Mouse (Mus musculus) splenic B cell, adult 2 months (primary cell): ENCODE results near the gene Erg.

ENCODE experiments used
- DNase-seq: peaks from one replicate; pipeline ENCODE4 v3.0.0-alpha.2; 2011; ENCODE audit warnings: low read depth, low spot score
- H3K27me3 ChIP-seq: 2 replicates; pipeline ENCODE4 v1.6.1; 2012; ENCODE audit warnings: mild to moderate bottlenecking, low read length, moderate library complexity, mixed read lengths; ENCODE audit not compliant: control insufficient read depth, poor library complexity, insufficient read depth, severe bottlenecking
- H3K36me3 ChIP-seq: 2 replicates; pipeline ENCODE4 v1.6.1; 2012; ENCODE audit warnings: mild to moderate bottlenecking, low read length, moderate library complexity, mixed read lengths; ENCODE audit not compliant: control insufficient read depth, poor library complexity, insufficient read depth, severe bottlenecking

The Erg gene

DNA sequence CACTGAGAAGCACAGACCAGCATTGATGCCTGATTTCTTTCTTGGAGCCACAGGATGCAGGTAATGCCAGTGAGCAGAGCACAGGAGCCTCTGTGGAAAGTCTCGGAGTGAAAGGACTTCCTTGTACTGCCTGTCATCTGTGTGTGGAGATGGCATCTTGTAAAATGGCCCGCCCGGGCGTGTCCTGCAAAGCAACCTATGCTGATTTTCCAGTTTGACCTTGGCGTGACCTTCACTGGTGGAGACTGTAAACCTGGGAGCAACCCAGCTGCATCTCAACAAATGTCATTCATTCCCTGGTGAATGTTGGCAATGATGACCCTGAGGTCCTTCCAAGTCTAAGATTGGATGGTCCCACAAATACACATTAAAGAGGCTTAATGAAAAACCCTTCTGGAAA, 35.9 kb downstream of the Erg start:
- no peaks in the 10 kb centered on the region for H3K27me3 ChIP-seq
- H3K36me3 ChIP-seq, result no peaks in the 10 kb centered on the region
- no peak for DNase-seq

DNA sequence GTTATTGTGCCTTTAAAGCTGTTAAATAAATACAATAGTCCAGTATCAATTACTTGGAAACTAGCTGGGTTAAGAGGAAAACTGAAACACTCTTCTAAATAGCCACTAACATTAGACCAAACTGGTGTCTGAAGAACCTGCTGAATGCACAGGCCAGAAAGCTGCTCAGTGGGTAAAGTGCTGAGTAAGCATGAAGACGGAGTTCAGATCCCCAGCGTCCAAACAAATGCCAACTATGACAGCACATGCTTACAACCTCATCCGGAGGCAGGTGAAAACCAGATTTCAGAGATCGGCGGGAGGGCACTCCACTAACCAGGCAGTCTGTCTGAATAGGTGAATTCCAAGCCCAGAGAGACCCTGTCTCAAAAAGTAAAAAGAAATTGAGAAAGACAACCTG, 41.6 kb downstream of the Erg start:
- no peaks in the 10 kb centered on the region for H3K36me3 ChIP-seq
- H3K27me3 ChIP-seq, result no peaks in the 10 kb centered on the region
- no peak for DNase-seq

DNA sequence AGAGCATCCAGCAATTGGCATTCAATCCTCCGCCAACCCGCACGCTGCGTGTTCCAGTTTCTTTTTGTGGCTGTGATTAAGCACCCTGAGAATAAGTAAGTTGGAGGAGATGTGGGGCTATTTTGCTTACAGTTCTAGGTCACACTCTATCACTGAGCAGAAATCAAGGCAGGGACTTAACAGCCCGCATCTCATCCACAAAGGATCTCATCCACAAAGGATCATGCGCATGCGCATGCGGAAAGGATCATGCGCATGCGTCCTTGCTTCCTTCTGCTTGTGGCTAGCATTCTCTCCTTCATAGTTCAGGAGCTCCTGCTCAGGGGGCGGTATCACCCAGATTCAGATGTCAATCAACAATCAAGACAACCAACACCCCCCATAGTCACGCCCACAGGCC, 42.9 kb downstream of the Erg start:
- DNase-seq, result no peak
- Histone ChIP-seq H3K27me3 (no peaks in the 10 kb centered on the region), H3K36me3 (no peaks in the 10 kb centered on the region)

DNA sequence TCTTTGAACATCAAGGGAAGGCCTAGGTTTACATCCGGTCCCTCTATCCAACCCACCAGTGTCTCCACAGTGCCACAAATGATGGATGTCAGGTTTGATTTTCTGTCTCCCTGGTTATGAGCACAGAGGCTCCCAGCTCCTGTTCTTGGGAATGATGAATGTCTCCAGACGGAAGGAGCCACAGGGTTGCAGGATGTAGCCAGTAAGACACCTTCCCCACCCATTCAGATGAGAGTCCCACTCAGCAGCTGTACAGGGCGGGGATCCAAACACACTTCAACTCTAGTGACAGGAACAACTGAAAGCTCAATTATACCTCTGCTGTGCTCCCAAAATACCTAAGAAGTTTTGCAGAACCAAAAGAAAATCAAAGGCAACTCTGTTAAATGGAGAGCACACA, 51.2 kb downstream of the Erg start:
- no peaks in the 10 kb centered on the region for H3K36me3 ChIP-seq
- DNase-seq, result no peak

DNA sequence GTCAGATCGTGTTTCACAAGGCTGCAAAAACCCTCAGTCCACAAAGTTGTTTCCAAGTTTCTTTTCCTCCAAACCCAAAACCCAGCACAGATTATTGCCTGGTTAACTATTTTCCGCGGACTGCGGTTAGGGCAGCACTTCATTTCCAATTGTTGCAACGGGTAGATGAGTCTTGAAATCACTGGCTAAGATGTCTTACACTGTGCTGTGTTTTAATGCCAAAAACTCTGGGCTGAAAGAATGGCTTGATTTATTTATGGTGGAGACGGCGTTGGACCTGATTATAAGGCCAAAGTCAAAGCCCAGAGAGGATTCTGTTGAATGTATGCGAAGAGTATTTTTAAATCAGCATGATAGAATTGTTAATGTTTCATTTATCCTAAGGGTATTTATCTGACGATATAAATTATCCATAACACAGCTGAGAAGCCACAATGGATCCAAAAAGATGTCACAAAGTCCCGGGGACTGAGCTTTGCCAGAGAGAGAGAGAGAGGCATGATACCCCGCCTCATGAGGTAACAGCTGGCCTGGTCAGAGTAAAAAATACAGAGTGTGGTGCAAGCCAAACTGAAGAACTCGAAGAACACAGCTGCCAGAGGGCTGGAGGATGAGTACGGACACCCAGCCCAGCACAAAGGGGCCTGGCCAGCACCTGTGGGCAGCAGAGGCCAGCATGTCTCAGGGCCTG, 53.9 kb downstream of the Erg start:
- H3K27me3 ChIP-seq, result no peaks in the 10 kb centered on the region
- no peaks in the 10 kb centered on the region for H3K36me3 ChIP-seq
- no peak for DNase-seq

More for the DNA sequence above, 51.2 kb downstream of the Erg start:
- no peaks in the 10 kb centered on the region for H3K27me3 ChIP-seq

DNA sequence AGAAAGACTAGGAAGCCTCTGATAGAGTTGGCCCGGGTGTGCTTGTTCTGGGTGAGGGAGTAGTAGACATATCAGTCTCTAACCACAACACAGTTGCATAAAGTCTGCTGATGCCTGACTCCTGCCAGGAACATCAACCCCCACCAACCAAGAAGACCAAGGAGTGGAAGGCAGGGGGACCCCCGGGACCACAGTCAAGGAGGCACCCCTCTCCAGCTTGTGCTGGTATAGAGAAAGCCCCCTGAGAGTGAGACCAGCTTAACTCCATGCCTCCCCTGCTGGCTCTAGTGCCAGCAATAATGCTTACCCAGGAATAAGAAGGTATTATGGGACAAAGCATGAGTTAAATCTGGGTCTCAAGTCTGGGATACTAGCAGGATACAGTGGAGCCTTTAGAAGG, 58.8 kb downstream of the Erg start:
- Histone ChIP-seq H3K27me3 (no peaks in the 10 kb centered on the region), H3K36me3 (no peaks in the 10 kb centered on the region)
- no peak for DNase-seq

DNA sequence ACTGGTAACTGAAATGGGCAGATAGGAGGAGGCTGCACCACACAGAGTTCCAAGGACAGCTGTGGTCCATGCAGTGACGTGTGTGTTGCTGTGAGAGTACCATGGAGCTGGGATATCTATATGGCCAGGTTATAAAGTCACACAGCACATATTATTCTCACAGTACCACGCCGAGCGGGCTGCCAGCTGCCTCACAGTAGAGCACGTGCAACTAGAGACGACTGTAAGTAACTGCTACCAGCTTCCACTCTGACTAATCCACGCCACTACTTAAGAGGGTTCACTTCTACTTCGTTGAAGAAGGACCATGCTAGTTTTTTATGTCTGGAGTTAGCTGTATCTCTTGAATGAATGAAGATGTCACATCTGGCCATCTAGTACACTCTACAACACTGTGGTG, 66.9 kb downstream of the Erg start:
- Histone ChIP-seq H3K27me3 (no peaks in the 10 kb centered on the region), H3K36me3 (no peaks in the 10 kb centered on the region)
- DNase-seq, result no peak

DNA sequence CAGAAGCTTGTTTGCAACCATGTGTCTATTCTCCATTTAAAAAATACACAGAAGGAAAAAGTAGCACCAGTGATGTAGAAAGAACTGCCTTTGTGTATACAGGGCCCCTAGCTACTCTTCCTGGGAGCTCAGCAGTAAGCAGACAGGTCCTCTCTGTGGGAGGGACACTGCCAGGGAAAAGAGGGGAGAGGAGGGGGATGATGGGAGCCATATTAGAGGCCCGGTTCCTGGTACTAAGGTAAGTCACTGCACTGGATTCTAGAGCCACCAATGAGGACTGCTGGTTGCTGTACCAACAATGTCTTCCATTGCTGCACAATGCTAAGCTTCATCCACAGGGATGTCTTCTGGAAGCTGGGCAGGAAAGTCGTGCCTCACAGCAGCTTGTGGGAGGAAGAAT, 80.3 kb downstream of the Erg start:
- DNase-seq, result no peak
- Histone ChIP-seq H3K27me3 (no peaks in the 10 kb centered on the region), H3K36me3 (no peaks in the 10 kb centered on the region)

DNA sequence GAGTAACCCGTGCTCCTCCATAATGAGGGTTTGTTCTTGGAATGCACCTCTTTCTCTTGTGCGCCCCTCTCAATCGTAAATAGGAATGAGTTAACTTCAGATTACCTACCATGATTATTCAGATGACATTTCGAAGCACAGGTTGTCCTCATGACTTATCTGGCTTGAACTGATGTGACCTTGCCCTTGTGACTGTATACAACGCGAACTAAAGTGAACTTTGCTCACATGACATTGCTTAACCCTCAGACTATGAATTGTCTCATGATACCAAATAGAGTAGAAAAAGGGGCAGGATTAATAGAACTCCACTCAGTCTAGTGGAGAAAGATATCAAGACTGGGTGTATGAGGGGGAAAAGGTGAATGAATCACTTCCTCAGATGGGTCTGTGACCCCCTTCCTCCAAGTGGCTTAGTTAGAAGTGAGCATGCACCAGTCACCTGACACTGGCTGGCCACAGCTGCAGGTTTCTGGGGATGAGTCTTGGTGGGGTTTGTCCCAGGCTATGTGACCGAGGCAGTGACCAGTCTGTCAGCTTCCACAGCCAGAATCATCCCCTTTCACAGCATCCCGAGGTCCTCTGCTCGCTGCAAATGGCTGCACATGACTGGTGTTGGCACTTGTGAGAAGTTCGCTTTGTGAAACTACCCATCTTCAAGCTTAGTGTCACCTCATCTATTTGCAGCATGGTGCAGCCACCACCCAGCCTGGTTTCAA, 89.7 kb downstream of the Erg start:
- H3K36me3 ChIP-seq, result no peaks in the 10 kb centered on the region
- DNase-seq, result no peak
- no peaks in the 10 kb centered on the region for H3K27me3 ChIP-seq

DNA sequence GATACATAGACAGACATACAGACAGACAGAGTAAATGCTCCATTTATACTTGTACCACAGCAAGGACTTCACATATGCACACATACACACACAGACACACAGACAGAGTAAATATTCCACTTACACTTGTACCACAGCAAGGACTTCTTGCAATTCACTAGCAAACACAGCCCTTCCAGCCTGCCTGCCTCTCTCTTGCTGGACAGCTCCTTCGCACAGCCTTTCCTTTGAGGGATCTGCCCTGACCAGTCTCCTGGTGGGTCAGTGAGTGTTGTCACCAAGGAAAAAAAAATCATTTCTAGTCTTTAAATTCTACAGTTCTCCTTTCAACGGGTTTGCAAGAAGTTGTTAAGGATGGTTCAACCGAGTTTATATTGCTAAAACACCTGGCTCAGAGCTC, 92.3 kb downstream of the Erg start:
- no peaks in the 10 kb centered on the region for H3K36me3 ChIP-seq
- DNase-seq, result no peak
- no peaks in the 10 kb centered on the region for H3K27me3 ChIP-seq

DNA sequence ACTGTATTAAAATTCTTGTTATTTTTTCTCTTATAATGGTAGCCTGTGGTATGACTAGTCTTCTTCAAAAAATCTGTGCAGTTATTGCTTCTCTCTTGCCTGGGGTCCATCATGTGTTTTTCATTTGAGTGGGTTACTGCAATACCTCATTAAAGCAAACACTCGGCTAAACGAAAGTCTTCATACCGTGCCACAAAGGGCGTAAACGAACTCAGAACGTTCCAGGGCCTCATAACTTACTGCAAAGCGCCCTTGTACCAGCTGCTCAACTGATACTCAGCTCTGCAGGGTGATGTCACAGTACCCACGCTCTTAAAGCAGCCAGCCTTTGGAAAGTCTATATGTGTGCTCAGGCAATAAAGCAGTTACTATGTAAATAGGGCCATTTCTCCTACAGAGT, 93.1 kb downstream of the Erg start:
- no peak for DNase-seq
- H3K27me3 ChIP-seq, result no peaks in the 10 kb centered on the region

DNA sequence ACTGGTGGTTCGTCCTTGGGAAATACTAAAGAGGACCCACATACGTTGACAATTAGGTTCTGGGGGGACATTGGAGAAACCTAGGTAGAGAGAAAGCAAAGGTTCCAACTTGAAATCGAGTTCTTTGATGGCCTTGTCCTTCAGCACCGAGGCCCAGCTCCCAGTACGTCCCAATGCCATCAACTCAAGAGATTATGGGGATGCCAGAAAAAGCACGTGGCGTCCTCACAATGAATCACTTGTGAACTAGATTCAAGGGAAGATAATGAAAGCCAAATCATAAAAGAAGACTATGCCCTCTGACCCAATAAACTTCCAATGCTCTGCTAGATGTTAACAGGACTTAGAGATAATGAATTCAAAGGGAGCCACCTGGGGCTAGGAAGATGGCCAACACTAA, 94.2 kb downstream of the Erg start:
- H3K27me3 ChIP-seq, result no peaks in the 10 kb centered on the region
- H3K36me3 ChIP-seq, result no peaks in the 10 kb centered on the region
- DNase-seq, result no peak

More for the DNA sequence above, 93.1 kb downstream of the Erg start:
- no peaks in the 10 kb centered on the region for H3K36me3 ChIP-seq

DNA sequence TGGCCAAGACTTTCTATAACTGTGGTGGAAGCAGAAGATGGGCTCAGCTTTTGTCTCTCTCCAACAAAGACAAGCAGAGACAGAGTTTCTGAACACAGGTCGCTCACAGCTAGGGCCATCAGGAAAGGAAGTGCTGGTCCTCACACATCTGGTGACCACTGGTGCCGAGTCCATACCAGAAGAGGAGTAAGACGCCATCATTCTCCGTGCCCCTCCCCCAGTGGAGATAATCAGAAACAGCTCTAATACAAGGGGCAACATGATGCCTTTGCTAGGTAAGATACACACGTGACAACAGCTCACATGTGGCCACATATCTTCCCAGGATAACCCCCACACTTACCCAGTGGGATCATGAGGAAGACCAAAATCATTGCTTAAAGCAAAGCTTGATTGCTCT, 96.0 kb downstream of the Erg start:
- H3K36me3 ChIP-seq, result no peaks in the 10 kb centered on the region
- H3K27me3 ChIP-seq, result no peaks in the 10 kb centered on the region
- DNase-seq, result no peak

DNA sequence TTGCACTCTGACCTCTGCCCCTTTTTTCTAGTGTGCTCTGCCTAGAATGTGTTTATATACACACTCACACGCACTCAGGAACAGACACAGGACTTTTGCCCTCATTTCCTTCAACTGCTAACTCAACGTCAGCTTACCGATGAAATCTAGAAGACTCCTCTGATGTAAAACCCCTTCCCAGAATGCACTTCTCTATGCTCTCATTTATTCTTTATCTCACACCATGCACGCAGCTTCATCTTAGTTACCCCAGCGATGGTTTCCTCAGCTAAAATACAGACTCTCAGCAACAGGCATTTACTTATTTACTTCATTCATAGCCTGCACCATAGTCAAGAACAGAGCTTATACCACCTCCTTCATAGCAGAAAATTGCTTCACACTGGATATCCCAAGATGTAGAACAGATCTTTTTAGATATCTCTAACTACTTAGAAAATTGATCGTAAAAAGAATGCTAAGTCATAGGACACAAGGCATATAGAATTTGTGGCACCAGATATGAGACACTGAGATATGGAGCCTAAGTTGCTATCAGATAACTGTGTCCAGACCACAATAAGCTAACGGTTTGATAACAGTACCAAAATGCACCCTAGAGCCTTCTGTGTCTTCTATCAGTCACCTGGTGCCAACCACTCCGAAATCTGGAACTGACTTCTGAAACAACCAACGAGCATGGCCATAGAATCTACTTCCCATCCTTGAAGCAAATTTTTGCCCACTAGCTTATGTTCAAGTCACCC, 98.6 kb downstream of the Erg start:
- H3K27me3 ChIP-seq, result no peaks in the 10 kb centered on the region
- no peak for DNase-seq

DNA sequence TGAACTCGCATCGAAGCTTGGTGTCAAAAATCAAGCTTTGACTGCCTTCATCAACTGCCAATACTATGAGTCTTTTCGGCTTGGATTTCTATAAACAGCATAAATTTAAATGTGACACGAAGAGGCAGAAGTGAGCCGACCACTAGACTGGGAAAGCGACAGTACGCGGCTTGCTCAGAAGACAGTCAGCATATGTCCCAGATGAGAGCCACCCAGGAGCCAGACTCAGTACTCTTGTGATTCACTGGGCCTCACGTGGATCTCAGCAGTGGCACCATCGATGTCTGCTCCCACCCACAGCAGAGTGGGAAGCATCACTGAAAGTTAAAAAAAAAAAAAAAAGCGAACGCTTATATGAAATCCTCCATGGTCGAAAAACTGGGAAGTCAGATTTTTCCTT, 105.2 kb downstream of the Erg start:
- Histone ChIP-seq H3K36me3 (no peaks in the 10 kb centered on the region), H3K27me3 (no peaks in the 10 kb centered on the region)
- DNase-seq, result no peak

More for the DNA sequence above, 98.6 kb downstream of the Erg start:
- H3K36me3 ChIP-seq, result no peaks in the 10 kb centered on the region
